8 mouse cellular contexts compared by ENCODE assay signal in genomic region chr11:74770595-74771207, GRCm38 (mm10). TPM values are rescaled to one million over a fixed set of nuclear protein-coding genes. Genes with fewer than 3 reads are reported as not detected.
DNase-seq lines count a peak whose midpoint lies in the region; ATAC-seq and TF ChIP-seq lines count a peak whose summit lies in the region.

Gene Mettl16, plus strand, starts transcription at chr11:74770830.

- peaks cover 35% of the 10 kb centered on the region for H3K36me3 ChIP-seq in G1E (replicated peaks)
- peaks cover 15% of the 10 kb centered on the region for H3K36me3 ChIP-seq in forebrain, embryonic 16.5 days (ENCODE audit: control insufficient read depth, insufficient read depth)
- H3K36me3 ChIP-seq in lung, embryonic 14.5 days (ENCODE audit: insufficient read depth): peaks cover 21% of the 10 kb centered on the region
- no peaks in the 10 kb centered on the region; the same call in none of the 2 replicates for H3K36me3 ChIP-seq in thymus, adult 2 months (ENCODE audit: control insufficient read depth, insufficient read depth, low read length)

- peak within 1 kb of the TSS; percentile 63 for H3K4me2 ChIP-seq in forebrain, embryonic 16.5 days (ENCODE audit: low read length)
- H3K4me2 ChIP-seq in lung, embryonic 14.5 days: peak within 1 kb of the TSS; percentile 71

- ATAC-seq in G1E (ENCODE audit: extremely low read depth, insufficient number of reproducible peaks, low FRiP score, poor library complexity, severe bottlenecking): peak; percentile 84
- ATAC-seq in forebrain, embryonic 16.5 days: peak; percentile 97
- ATAC-seq in lung, embryonic 14.5 days (ENCODE audit: insufficient read depth): peak; percentile 97

- WGBS in forebrain, embryonic 16.5 days: under 1% methylated on average over 43 of the region's 43 CpGs
- WGBS in lung, embryonic 14.5 days: under 1% methylated on average over 43 of the region's 43 CpGs
- under 1% methylated on average over 43 of the region's 43 CpGs for WGBS in olfactory bulb, adult 2 months
- under 1% methylated on average over 43 of the region's 43 CpGs for WGBS in thymus, adult 2 months

- peak; percentile 67; the same call in 1 of the 2 replicates for TF ChIP-seq POLR2A in olfactory bulb, adult 2 months (IDR thresholded peaks at IDR 0.05; ENCODE audit: insufficient read depth, low read depth, low read length)
- TF ChIP-seq POLR2A in thymus, adult 2 months (IDR thresholded peaks at IDR 0.05; ENCODE audit: control insufficient read depth, extremely low read depth, insufficient read depth, low read length, poor library complexity): peak; percentile 44; the same call in 1 of the 2 replicates

- TF ChIP-seq CTCF in G1E (IDR thresholded peaks at IDR 0.05; ENCODE audit: low read depth, low read length): no peak
- TF ChIP-seq CTCF in layer of hippocampus, adult 2 months (conservative IDR thresholded peaks at IDR 0.05): no peak
- TF ChIP-seq CTCF in lung, embryonic 14.5 days (IDR thresholded peaks at IDR 0.05; ENCODE audit: low read depth): no peak
- TF ChIP-seq CTCF in olfactory bulb, adult 2 months (IDR thresholded peaks at IDR 0.05; ENCODE audit: insufficient read depth, low read depth, low read length): no peak
- TF ChIP-seq CTCF in thymus, adult 2 months (IDR thresholded peaks at IDR 0.05; ENCODE audit: borderline replicate concordance, control insufficient read depth, extremely low read depth, insufficient read depth, low read length, poor library complexity): peak; percentile 53; the same call in 1 of the 2 replicates

- peak; percentile 77 for DNase-seq in G1E (ENCODE audit: low spot score)
- peak; percentile 91 to 94 for DNase-seq in cerebellum, adult 18-20 months
- DNase-seq in heart, postnatal 36 days: peak; percentile 89 to 93
- peak; percentile 94 for DNase-seq in layer of hippocampus, adult 2 months (ENCODE audit: low spot score in 2 of 2)
- peak; percentile 100 for DNase-seq in lung, embryonic 14.5 days
- peak; percentile 94 for DNase-seq in thymus, adult 2 months

- H3K27ac ChIP-seq in forebrain, embryonic 16.5 days (ENCODE audit: low read length): peak within 1 kb of the TSS; percentile 90
- H3K27ac ChIP-seq in layer of hippocampus, adult 2 months: peak within 1 kb of the TSS; percentile 89
- H3K27ac ChIP-seq in lung, embryonic 14.5 days (ENCODE audit: low read depth): peak within 1 kb of the TSS; percentile 93
- H3K27ac ChIP-seq in olfactory bulb, adult 2 months (ENCODE audit: insufficient read depth, low read depth, low read length): peak within 1 kb of the TSS; percentile 57
- peak within 1 kb of the TSS; percentile 43; the same call in 1 of the 2 replicates for H3K27ac ChIP-seq in thymus, adult 2 months (ENCODE audit: control insufficient read depth, insufficient read depth, low read length)

- H3K4me3 ChIP-seq in G1E (ENCODE audit: low read depth, low read length): peak within 1 kb of the TSS; percentile 81
- peak within 1 kb of the TSS; percentile 80 for H3K4me3 ChIP-seq in forebrain, embryonic 16.5 days (replicated peaks; ENCODE audit: low read length)
- H3K4me3 ChIP-seq in layer of hippocampus, adult 2 months: peak within 1 kb of the TSS; percentile 99
- H3K4me3 ChIP-seq in lung, embryonic 14.5 days (ENCODE audit: low read depth, low read length): peak within 1 kb of the TSS; percentile 85
- peak within 1 kb of the TSS; percentile 82 for H3K4me3 ChIP-seq in olfactory bulb, adult 2 months (ENCODE audit: insufficient read depth, low read depth, low read length)
- peak within 1 kb of the TSS; percentile 79 for H3K4me3 ChIP-seq in thymus, adult 2 months (ENCODE audit: control insufficient read depth, insufficient read depth, low read length)

- H3K4me1 ChIP-seq in G1E (ENCODE audit: insufficient read depth, low read depth, low read length): peaks cover 40% of the 10 kb centered on the region
- peaks cover 15% of the 10 kb centered on the region for H3K4me1 ChIP-seq in forebrain, embryonic 16.5 days (replicated peaks; ENCODE audit: control insufficient read depth, insufficient read depth, low read length)
- H3K4me1 ChIP-seq in lung, embryonic 14.5 days (ENCODE audit: insufficient read depth): peaks cover 3% of the 10 kb centered on the region; the same call in 1 of the 2 replicates
- peaks cover 8% of the 10 kb centered on the region; the same call in 1 of the 2 replicates for H3K4me1 ChIP-seq in olfactory bulb, adult 2 months (ENCODE audit: control insufficient read depth, insufficient read depth, low read length)
- H3K4me1 ChIP-seq in thymus, adult 2 months (replicated peaks; ENCODE audit: control insufficient read depth, insufficient read depth, low read length): peaks cover 10% of the 10 kb centered on the region

- intact Hi-C loops in heart, postnatal 36 days (cut with DNase I): loop anchor here (2.0 to 5.0 kb wide), 2 partner anchors 46 to 77 kb away; partner anchors contain the start of gene Pafah1b1

- H3K27me3 ChIP-seq in G1E (ENCODE audit: insufficient read depth, low read length): no peaks in the 10 kb centered on the region
- H3K27me3 ChIP-seq in forebrain, embryonic 16.5 days (replicated peaks; ENCODE audit: control insufficient read depth, insufficient read depth, low read length): no peaks in the 10 kb centered on the region
- H3K27me3 ChIP-seq in lung, embryonic 14.5 days (ENCODE audit: insufficient read depth, low read length): no peaks in the 10 kb centered on the region
- no peaks in the 10 kb centered on the region for H3K27me3 ChIP-seq in thymus, adult 2 months (ENCODE audit: control insufficient read depth, insufficient read depth, low read length)

- H3K9ac ChIP-seq in forebrain, embryonic 16.5 days (replicated peaks; ENCODE audit: low read depth, low read length): peak within 1 kb of the TSS; percentile 81
- H3K9ac ChIP-seq in lung, embryonic 14.5 days: peak within 1 kb of the TSS; percentile 90

- no peaks in the 10 kb centered on the region for H3K9me3 ChIP-seq in G1E (replicated peaks)
- no peaks in the 10 kb centered on the region for H3K9me3 ChIP-seq in forebrain, embryonic 16.5 days (ENCODE audit: control insufficient read depth, low read length)
- no peaks in the 10 kb centered on the region for H3K9me3 ChIP-seq in lung, embryonic 14.5 days (ENCODE audit: low read depth, low read length)

RNA-seq across cellular contexts. Expression of gene Mettl16, which starts in this region (rescaled TPM):
- total RNA-seq in G1E (2014; fragmentation: Nextera tagmentation) (29.4 and 38.7 TPM in 2 replicates), G1E (2017) (32.6 and 36.1 TPM in 2 replicates)
- polyA plus RNA-seq in G1E (2012): 16.6 and 22.9 TPM in 2 replicates
- polyA plus RNA-seq in forebrain, embryonic 16.5 days (2015; fragmentation: Nextera tagmentation; extraction: Ambion mirVana): 57.5 and 58.7 TPM in 2 replicates
- 10 to 100 TPM; 13.0 to 13.8 TPM for total RNA-seq in heart, postnatal 36 days (2021)
- total RNA-seq in layer of hippocampus, adult 2 months (2021): 10 to 100 TPM; 31.2 to 31.3 TPM
- polyA plus RNA-seq in lung, embryonic 14.5 days (2014; fragmentation: Nextera tagmentation; extraction: Ambion mirVana): 39.2 and 39.8 TPM in 2 replicates
- polyA plus RNA-seq in olfactory bulb, adult 2 months (2012; ENCODE audit: insufficient read depth, insufficient read length, low replicate concordance, missing spikeins): not detected in 2 replicates
- polyA plus RNA-seq in thymus, adult 2 months (2012; rRNA removed): 3.2 and 5.3 TPM in 2 replicates

Comparison
In these comparisons a context has a peak if more than half of its experiments do, and no peak if none do; other contexts are left out.
1. Peak in every context shown above with its lines: DNase-seq, ATAC-seq, H3K4me3 ChIP-seq and H3K27ac ChIP-seq.
2. H3K27ac ChIP-seq: peak in every context shown above with its lines; median percentile 93 in lung, embryonic 14.5 days; 90 in forebrain, embryonic 16.5 days; 89 in layer of hippocampus, adult 2 months; 57 in olfactory bulb, adult 2 months; 43 in thymus, adult 2 months.